Mouse (Mus musculus): ENCODE measurements around the gene Chst5.
"Not testable (repeated sequence)": the region's sequence is repeated elsewhere in the genome, so short reads cannot be mapped to it uniquely, and the experiment has no call there.

Chst5 gene

GRCm38 (mm10) chr8:111909621-111910450 lies at the start of gene Chst5:
Gene Chst5 (minus strand): TSS chr8:111910447.
- DNase-seq (ENCODE audit: low read depth, low spot score), result no peak

- no peak for DNase-seq (ENCODE audit: low read depth, low spot score)
Observed at GRCm38 (mm10) chr8:111957231-111957630, 47.0 kb upstream of the Chst5 start.

- no peak for DNase-seq (ENCODE audit: low read depth, low spot score)
Observed at GRCm38 (mm10) chr8:111955879-111956278, 45.6 kb upstream of the Chst5 start.

- DNase-seq (ENCODE audit: low read depth, low spot score), result no peak
Observed at GRCm38 (mm10) chr8:111954844-111955594, 44.8 kb upstream of the Chst5 start.

GRCm38 (mm10) chr8:111951936-111952335 lies 41.7 kb upstream of the Chst5 start:
- DNase-seq (ENCODE audit: low read depth, low spot score), result no peak

GRCm38 (mm10) chr8:111951317-111951716 lies 41.1 kb upstream of the Chst5 start:
- no peak for DNase-seq (ENCODE audit: low read depth, low spot score)

GRCm38 (mm10) chr8:111950846-111951245 lies 40.6 kb upstream of the Chst5 start:
- no peak for DNase-seq (ENCODE audit: low read depth, low spot score)

GRCm38 (mm10) chr8:111947954-111948353 lies 37.7 kb upstream of the Chst5 start:
- DNase-seq (ENCODE audit: low read depth, low spot score), result no peak

GRCm38 (mm10) chr8:111947144-111947543 lies 36.9 kb upstream of the Chst5 start:
- no peak for DNase-seq (ENCODE audit: low read depth, low spot score)

GRCm38 (mm10) chr8:111943544-111943943 lies 33.3 kb upstream of the Chst5 start:
- no peak for DNase-seq (ENCODE audit: low read depth, low spot score)

GRCm38 (mm10) chr8:111941101-111941454 lies 30.8 kb upstream of the Chst5 start:
- DNase-seq (ENCODE audit: low read depth, low spot score), result peak; percentile 66

GRCm38 (mm10) chr8:111940171-111941100 lies 30.2 kb upstream of the Chst5 start, which contains the start of gene Gabarapl2:
Gene Gabarapl2 (plus strand): TSS chr8:111940703.
- DNase-seq (ENCODE audit: low read depth, low spot score), result peak; percentile 100

GRCm38 (mm10) chr8:111939516-111940142 lies 29.4 kb upstream of the Chst5 start:
- peak; percentile 93 for DNase-seq (ENCODE audit: low read depth, low spot score)

GRCm38 (mm10) chr8:111938076-111938985 lies 28.1 kb upstream of the Chst5 start:
- DNase-seq (ENCODE audit: low read depth, low spot score), result not testable (repeated sequence)

- DNase-seq (ENCODE audit: low read depth, low spot score), result no peak
Observed at GRCm38 (mm10) chr8:111937184-111937583, 26.9 kb upstream of the Chst5 start.

- no peak for DNase-seq (ENCODE audit: low read depth, low spot score)
Observed at GRCm38 (mm10) chr8:111934201-111934600, 24.0 kb upstream of the Chst5 start.

- peak; percentile 99 for DNase-seq (ENCODE audit: low read depth, low spot score)
Observed at GRCm38 (mm10) chr8:111933348-111934076, 23.3 kb upstream of the Chst5 start, which contains the start of gene Tmem231. Gene Tmem231 (minus strand): TSS chr8:111933881.

GRCm38 (mm10) chr8:111932580-111933336 lies 22.5 kb upstream of the Chst5 start:
- DNase-seq (ENCODE audit: low read depth, low spot score), result peak; percentile 97

GRCm38 (mm10) chr8:111931721-111932120 lies 21.5 kb upstream of the Chst5 start:
- no peak for DNase-seq (ENCODE audit: low read depth, low spot score)
